Mouse (Mus musculus) neural tube, embryonic 12.5 days (tissue): ENCODE data around the gene Sept3. TPM values are rescaled to one million over a fixed set of nuclear protein-coding genes. Genes with fewer than 3 reads are reported as not detected.

Experiments used
- ATAC-seq: fragments of 200-750 bp; cut with Nextera tagmentation; 2 replicates; pipeline ENCODE4 v1.8.0; 2017; ENCODE audit warnings: low read depth, mild to moderate bottlenecking, moderate TSS enrichment, moderate library complexity; ENCODE audit not compliant: low FRiP score
- H3K27ac ChIP-seq: fragments of 300-500 bp; sonication (generic); 2 replicates; pipeline ENCODE4 v1.5.1; 2016
- H3K27me3 ChIP-seq: fragments of 300-500 bp; sonication (generic); replicated peaks from 2 replicates; pipeline ENCODE4 v1.6.1; 2016; ENCODE audit warnings: mild to moderate bottlenecking
- H3K36me3 ChIP-seq: fragments of 300-500 bp; sonication (generic); 2 replicates; pipeline ENCODE4 v1.6.1; 2016; ENCODE audit warnings: mild to moderate bottlenecking
- H3K4me1 ChIP-seq: fragments of 300-500 bp; sonication (generic); 2 replicates; pipeline ENCODE4 v1.6.1; 2016
- H3K4me2 ChIP-seq: fragments of 300-500 bp; sonication (generic); replicated peaks from 2 replicates; pipeline ENCODE4 v1.6.1; 2016; ENCODE audit warnings: mild to moderate bottlenecking
- H3K4me3 ChIP-seq: fragments of 300-500 bp; sonication (generic); 2 replicates; pipeline ENCODE4 v1.5.1; 2016
- H3K9ac ChIP-seq: fragments of 300-500 bp; sonication (generic); 2 replicates; pipeline ENCODE4 v1.6.1; 2016; ENCODE audit warnings: mild to moderate bottlenecking
- H3K9me3 ChIP-seq: fragments of 300-500 bp; sonication (generic); 2 replicates; pipeline ENCODE4 v1.6.1; 2016; ENCODE audit warnings: mild to moderate bottlenecking
- WGBS: fragments of 180-500 bp; shearing (Covaris S2); methylation state at CpG from one replicate; pipeline ENCODE4 v1.1.7; 2016; 5-methylcytosine and 5-hydroxymethylcytosine counted together
- polyA plus RNA-seq: library from polyadenylated mRNA; unstranded; fragments of >200 nt; fragmentation: Nextera tagmentation; extraction: Ambion mirVana; gene quantifications from 2 replicates; pipeline ENCODE4 v1.2.1, GENCODE M21; 2016

Gene Sept3
- polyA plus RNA-seq, 1 experiment from 2014 or later, result 268 TPM

DNA sequence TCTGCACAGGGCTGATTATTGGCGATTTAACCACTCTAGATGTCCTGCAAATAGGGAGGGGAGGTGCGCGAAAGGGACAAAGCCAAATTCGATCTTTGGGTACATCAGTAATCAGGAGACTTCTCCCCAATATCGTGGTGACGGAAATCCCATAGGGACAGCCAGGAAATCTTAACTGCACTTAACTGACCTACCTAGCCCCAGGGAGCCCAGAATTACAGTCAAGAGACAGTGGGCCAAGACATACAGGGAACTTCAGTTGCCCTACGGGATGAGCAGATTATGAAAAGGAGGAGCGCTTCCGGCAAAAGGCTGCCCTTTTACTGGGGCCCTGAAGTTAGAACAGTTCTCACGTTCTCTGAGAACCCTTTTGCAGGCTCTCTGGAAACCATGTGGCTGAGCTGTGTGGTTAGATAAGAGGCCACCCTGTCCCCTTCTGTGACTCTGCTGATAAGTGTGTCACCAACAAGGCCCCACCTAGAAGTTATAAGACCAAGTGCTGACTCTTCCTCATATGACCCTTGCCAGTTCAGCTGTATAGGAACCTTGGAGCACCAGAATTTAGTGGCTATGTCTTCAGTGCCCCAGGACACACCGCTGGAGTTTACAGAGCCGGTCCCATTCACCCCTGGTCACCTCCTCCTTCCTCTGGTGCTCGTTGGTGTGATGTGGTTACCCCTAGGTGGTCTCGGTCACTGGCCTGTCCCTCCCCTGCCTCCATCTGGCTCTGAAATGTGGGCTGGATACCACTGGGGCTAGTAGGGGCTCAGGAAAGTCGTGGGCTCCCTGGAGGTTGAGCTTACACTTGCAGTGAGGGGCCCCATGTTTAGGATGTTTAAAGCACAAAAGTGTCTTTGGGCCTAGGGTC is 67.2 kb downstream of the Sept3 start:
- no peaks in the 10 kb centered on the region for H3K9me3 ChIP-seq
- 69% methylated on average over 15 of the region's 15 CpGs for WGBS
- no peak overlapping the region for H3K4me3 ChIP-seq
- no peak for ATAC-seq
- peak overlapping the region; percentile 61 for H3K4me2 ChIP-seq
- H3K27ac ChIP-seq, result no peak overlapping the region
- H3K36me3 ChIP-seq, result no peaks in the 10 kb centered on the region; the same call in 1 of the 2 replicates
- no peak overlapping the region for H3K9ac ChIP-seq
- H3K4me1 ChIP-seq, result peaks cover 29% of the 10 kb centered on the region
- peaks cover 15% of the 10 kb centered on the region for H3K27me3 ChIP-seq

- no peak overlapping the region for H3K27ac ChIP-seq
Measured at GRCm38 (mm10) chr15:82342543-82342935, 67.8 kb downstream of the Sept3 start.

DNA sequence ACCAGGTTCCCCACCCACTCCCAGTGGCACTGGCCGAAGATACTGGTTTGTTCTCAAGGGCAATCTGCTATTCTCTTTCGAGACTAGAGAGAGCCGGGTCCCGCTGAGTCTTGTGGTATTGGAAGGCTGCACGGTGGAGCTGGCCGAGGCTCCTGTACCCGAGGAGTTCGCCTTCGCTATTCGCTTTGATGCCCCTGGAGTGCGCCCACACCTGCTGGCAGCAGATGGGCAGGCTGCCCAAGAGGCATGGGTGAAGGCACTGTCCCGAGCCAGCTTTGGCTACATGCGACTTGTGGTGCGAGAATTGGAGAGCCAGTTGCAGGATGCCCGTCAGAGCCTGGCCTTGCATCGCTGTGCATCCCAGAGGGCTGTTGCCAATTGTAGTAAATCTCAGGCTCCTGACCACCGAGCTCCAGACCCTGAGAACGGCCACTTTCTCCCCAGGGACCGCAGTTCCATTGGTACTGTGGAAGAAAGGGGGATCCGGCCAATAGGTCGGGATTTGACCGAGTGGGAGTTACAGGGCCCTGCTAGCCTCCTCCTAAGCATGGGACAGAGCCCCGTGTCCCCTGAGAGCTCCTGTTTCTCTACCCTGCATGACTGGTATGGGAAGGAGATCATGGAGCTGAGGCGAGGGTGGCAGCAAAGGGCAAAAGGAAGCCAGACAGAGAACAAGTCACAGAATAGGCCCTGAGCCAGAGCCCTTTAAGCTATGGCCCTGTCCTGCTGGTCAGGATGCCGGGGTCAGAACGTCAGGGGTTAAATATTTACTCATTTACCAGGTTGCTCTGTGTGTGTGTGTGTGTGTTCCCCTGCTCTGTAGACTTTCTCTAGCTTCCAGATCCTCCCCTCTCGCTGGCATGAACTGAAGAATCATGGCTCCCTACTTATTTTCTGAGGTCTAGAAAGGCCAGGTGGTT is 68.9 kb downstream of the Sept3 start:
- no peak for ATAC-seq
- no peak overlapping the region for H3K4me3 ChIP-seq
- no peak overlapping the region for H3K27ac ChIP-seq
- no peaks in the 10 kb centered on the region for H3K9me3 ChIP-seq
- H3K4me2 ChIP-seq, result no peak overlapping the region
- WGBS, result 87% methylated on average over 27 of the region's 27 CpGs
- peaks cover 9% of the 10 kb centered on the region for H3K36me3 ChIP-seq
- peaks cover 21% of the 10 kb centered on the region for H3K4me1 ChIP-seq
- H3K9ac ChIP-seq, result no peak overlapping the region
- peaks cover 15% of the 10 kb centered on the region for H3K27me3 ChIP-seq

More at GRCm38 (mm10) chr15:82342543-82342935, 67.8 kb downstream of the Sept3 start:
- Histone ChIP-seq H3K36me3 (no peaks in the 10 kb centered on the region), H3K27me3 (peaks cover 15% of the 10 kb centered on the region), H3K4me1 (peaks cover 31% of the 10 kb centered on the region), H3K9ac (no peak overlapping the region), H3K4me3 (no peak overlapping the region), H3K4me2 (no peak overlapping the region), H3K9me3 (no peaks in the 10 kb centered on the region)
- no peak for ATAC-seq
- WGBS, result 86% methylated on average over 5 of the region's 5 CpGs

Other genes starting within 250 kb of the Sept3 start
- 42.9 and 48.5 TPM in 2 replicates for gene Desi1, start 241.0 kb upstream of the Sept3 start, polyA plus RNA-seq
- 188 and 193 TPM in 2 replicates for gene Snu13, start 227.3 kb upstream of the Sept3 start, polyA plus RNA-seq
- gene 4930407I10Rik, start 215.7 kb upstream of the Sept3 start, polyA plus RNA-seq, result 0.04 TPM in 1 of 2 replicates, not detected in the other
- 0.05 and 0.08 TPM in 2 replicates for gene Mei1, start 204.9 kb upstream of the Sept3 start, polyA plus RNA-seq
- 17.8 and 20.3 TPM in 2 replicates for gene Ccdc134, start 147.0 kb upstream of the Sept3 start, polyA plus RNA-seq
- gene Srebf2, start 127.7 kb upstream of the Sept3 start, polyA plus RNA-seq, result 238 and 239 TPM in 2 replicates
- gene Shisa8, start 62.1 kb upstream of the Sept3 start, polyA plus RNA-seq, result 0.29 and 0.46 TPM in 2 replicates
- 0.10 and 0.22 TPM in 2 replicates for gene Tnfrsf13c, start 50.5 kb upstream of the Sept3 start, polyA plus RNA-seq
- gene Cenpm, start 30.1 kb upstream of the Sept3 start, polyA plus RNA-seq, result 45.5 and 45.8 TPM in 2 replicates
- gene 1500009C09Rik, start 22.5 kb upstream of the Sept3 start, polyA plus RNA-seq, result 1.7 and 3.2 TPM in 2 replicates
- gene Wbp2nl, start 24.1 kb downstream of the Sept3 start, polyA plus RNA-seq, result not detected in 2 replicates
- gene Naga, start 64.0 kb downstream of the Sept3 start, polyA plus RNA-seq, result 24.8 and 27.1 TPM in 2 replicates
- 3.6 and 4.0 TPM in 2 replicates for gene Pheta2, start 64.0 kb downstream of the Sept3 start, polyA plus RNA-seq
- 285 and 313 TPM in 2 replicates for gene Smdt1, start 64.1 kb downstream of the Sept3 start, polyA plus RNA-seq
- gene Ndufa6, start 79.4 kb downstream of the Sept3 start, polyA plus RNA-seq, result 302 and 313 TPM in 2 replicates
- gene Cyp2d22, start 105.4 kb downstream of the Sept3 start, polyA plus RNA-seq, result 2.2 and 2.9 TPM in 2 replicates
- not detected in 2 replicates for gene Cyp2d11, start 119.1 kb downstream of the Sept3 start, polyA plus RNA-seq
- gene Cyp2d10, start 132.3 kb downstream of the Sept3 start, polyA plus RNA-seq, result not detected in 2 replicates
- not detected in 2 replicates for gene Cyp2d9, start 158.5 kb downstream of the Sept3 start, polyA plus RNA-seq